Mouse (Mus musculus): Measurements from ENCODE around the gene Prr29. TPM values are rescaled to one million over a fixed set of nuclear protein-coding genes. Genes with fewer than 3 reads are reported as not detected.

Gene Prr29
- polyA plus RNA-seq (2014; fragmentation: Illumina TruSeq; extraction: RNeasy Lipid Tissue Mini Kit (QIAGEN cat#74804); ENCODE audit: low read depth, low replicate concordance), result not detected

DNA sequence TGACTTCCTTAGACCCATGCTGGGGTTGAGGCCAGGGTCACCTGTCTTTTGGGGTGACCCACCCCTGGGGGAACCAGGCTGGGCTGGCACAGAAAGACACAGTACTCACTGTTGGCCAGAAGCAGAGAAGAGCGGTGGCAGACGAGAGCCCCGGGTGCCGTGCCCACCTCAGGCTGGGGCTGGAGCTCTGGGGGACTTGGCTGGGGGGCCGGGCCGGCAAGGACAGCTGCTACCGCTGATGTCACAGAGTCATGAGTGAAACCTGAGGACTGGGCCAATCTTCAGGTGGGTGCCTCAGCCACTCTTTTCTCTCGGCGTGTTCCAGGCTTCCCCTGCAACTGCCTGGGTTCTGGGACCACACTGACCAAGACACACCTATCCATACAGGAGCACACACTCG lies at the start of gene Prr29:
Gene Prr29 (plus strand): TSS at position 107 of the 400 bp plus-strand sequence.

DNA sequence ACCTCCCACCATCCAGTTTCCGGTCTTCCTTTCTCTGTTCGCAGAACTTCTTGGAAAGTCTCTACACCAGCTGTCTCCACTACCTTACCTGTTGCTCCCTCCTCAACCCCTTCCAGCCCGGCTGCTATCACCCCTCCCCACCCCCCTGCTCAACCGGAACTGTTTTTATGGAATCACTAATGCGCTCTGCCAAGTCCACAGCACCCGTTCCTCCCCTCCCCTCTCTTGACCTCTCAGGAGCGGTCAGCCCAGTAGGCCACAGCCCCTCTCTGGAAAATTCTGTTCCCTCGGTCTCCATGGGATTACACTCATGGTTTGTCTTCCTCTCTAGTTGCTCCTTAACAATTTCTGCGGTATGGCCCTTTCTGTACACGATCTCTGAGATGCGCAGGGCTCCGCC lies 12.1 kb upstream of the Prr29 start, which contains the start of gene Scn4a:
Gene Scn4a (minus strand): TSS at position 101 of the 400 bp plus-strand sequence.

DNA sequence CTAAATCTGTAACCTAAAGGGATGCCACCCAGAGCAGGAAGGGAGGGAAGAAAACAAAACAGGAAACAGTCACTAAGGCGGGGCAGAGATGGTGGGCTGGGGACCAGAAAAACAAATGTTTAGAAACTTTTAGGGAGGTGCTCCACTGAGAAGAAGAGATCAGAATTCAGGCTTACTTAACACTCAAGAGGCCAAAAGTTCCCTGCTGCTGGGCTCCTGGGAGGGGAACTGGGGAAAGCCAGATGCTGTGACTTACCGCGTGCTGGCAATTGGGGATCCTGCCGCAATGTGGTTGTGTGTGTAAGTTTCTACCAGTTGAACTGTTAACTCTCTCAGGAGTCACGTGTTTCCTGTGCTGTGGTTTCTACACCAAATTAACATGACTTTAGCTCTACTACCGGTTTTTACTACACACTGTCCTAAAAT lies 22.5 kb downstream of the Prr29 start, which contains the start of gene Icam2:
Gene Icam2 (minus strand): TSS at position 285 of the 426 bp plus-strand sequence.

Other genes starting within 250 kb of the Prr29 start
- gene Gm10840, start 204.6 kb upstream of the Prr29 start, polyA plus RNA-seq (2014; fragmentation: Illumina TruSeq; extraction: RNeasy Lipid Tissue Mini Kit (QIAGEN cat#74804); ENCODE audit: low read depth, low replicate concordance), result not detected
- gene Limd2, start 204.6 kb upstream of the Prr29 start, polyA plus RNA-seq (2014; fragmentation: Illumina TruSeq; extraction: RNeasy Lipid Tissue Mini Kit (QIAGEN cat#74804); ENCODE audit: low read depth, low replicate concordance), result 2.2 TPM
- gene Strada, start 163.3 kb upstream of the Prr29 start, polyA plus RNA-seq (2014; fragmentation: Illumina TruSeq; extraction: RNeasy Lipid Tissue Mini Kit (QIAGEN cat#74804); ENCODE audit: low read depth, low replicate concordance), result 8.9 TPM
- 267 TPM for gene Ccdc47, start 149.1 kb upstream of the Prr29 start, polyA plus RNA-seq (2014; fragmentation: Illumina TruSeq; extraction: RNeasy Lipid Tissue Mini Kit (QIAGEN cat#74804); ENCODE audit: low read depth, low replicate concordance)
- 65.4 TPM for gene Ddx42, start 148.5 kb upstream of the Prr29 start, polyA plus RNA-seq (2014; fragmentation: Illumina TruSeq; extraction: RNeasy Lipid Tissue Mini Kit (QIAGEN cat#74804); ENCODE audit: low read depth, low replicate concordance)
- gene Ftsj3, start 109.4 kb upstream of the Prr29 start, polyA plus RNA-seq (2014; fragmentation: Illumina TruSeq; extraction: RNeasy Lipid Tissue Mini Kit (QIAGEN cat#74804); ENCODE audit: low read depth, low replicate concordance), result 20.9 TPM
- gene Psmc5, start 109.3 kb upstream of the Prr29 start, polyA plus RNA-seq (2014; fragmentation: Illumina TruSeq; extraction: RNeasy Lipid Tissue Mini Kit (QIAGEN cat#74804); ENCODE audit: low read depth, low replicate concordance), result 33.4 TPM
- gene Smarcd2, start 92.5 kb upstream of the Prr29 start, polyA plus RNA-seq (2014; fragmentation: Illumina TruSeq; extraction: RNeasy Lipid Tissue Mini Kit (QIAGEN cat#74804); ENCODE audit: low read depth, low replicate concordance), result 13.2 TPM
- not detected for gene Tcam1, start 88.8 kb upstream of the Prr29 start, polyA plus RNA-seq (2014; fragmentation: Illumina TruSeq; extraction: RNeasy Lipid Tissue Mini Kit (QIAGEN cat#74804); ENCODE audit: low read depth, low replicate concordance)
- not detected for gene Gh, start 63.6 kb upstream of the Prr29 start, polyA plus RNA-seq (2014; fragmentation: Illumina TruSeq; extraction: RNeasy Lipid Tissue Mini Kit (QIAGEN cat#74804); ENCODE audit: low read depth, low replicate concordance)
- gene Cd79b, start 50.7 kb upstream of the Prr29 start, polyA plus RNA-seq (2014; fragmentation: Illumina TruSeq; extraction: RNeasy Lipid Tissue Mini Kit (QIAGEN cat#74804); ENCODE audit: low read depth, low replicate concordance), result not detected
- gene Scn4a, start 12.2 kb upstream of the Prr29 start, polyA plus RNA-seq (2014; fragmentation: Illumina TruSeq; extraction: RNeasy Lipid Tissue Mini Kit (QIAGEN cat#74804); ENCODE audit: low read depth, low replicate concordance), result 0.23 TPM
- gene Icam2, start 22.6 kb downstream of the Prr29 start, polyA plus RNA-seq (2014; fragmentation: Illumina TruSeq; extraction: RNeasy Lipid Tissue Mini Kit (QIAGEN cat#74804); ENCODE audit: low read depth, low replicate concordance), result 6.2 TPM
- gene Ern1, start 122.4 kb downstream of the Prr29 start, polyA plus RNA-seq (2014; fragmentation: Illumina TruSeq; extraction: RNeasy Lipid Tissue Mini Kit (QIAGEN cat#74804); ENCODE audit: low read depth, low replicate concordance), result 120 TPM
- 32.8 TPM for gene Tex2, start 248.0 kb downstream of the Prr29 start, polyA plus RNA-seq (2014; fragmentation: Illumina TruSeq; extraction: RNeasy Lipid Tissue Mini Kit (QIAGEN cat#74804); ENCODE audit: low read depth, low replicate concordance)